Mouse (Mus musculus): ENCODE data around the gene Nlgn3. TPM values are rescaled to one million over a fixed set of nuclear protein-coding genes. Genes with fewer than 3 reads are reported as not detected.

Gene Nlgn3
- total and polyA plus RNA-seq, 3 experiments = 0.04 to 0.76 (median 0.12) TPM

GRCm38 (mm10) chrX:101304646-101305045, 5.7 kb downstream of the Nlgn3 start:
- no peak overlapping the region for H3K4me2 ChIP-seq (ENCODE audit: insufficient read depth, low read depth, poor library complexity, severe bottlenecking)
- H3K79me2 ChIP-seq (replicated peaks; ENCODE audit: control insufficient read depth, extremely low read depth, insufficient read depth, poor library complexity, severe bottlenecking) = no peaks in the 10 kb centered on the region
- H3K27ac ChIP-seq (ENCODE audit: insufficient read depth, low read depth) = no peak overlapping the region
- H3K4me1 ChIP-seq (ENCODE audit: control insufficient read depth in 1 of 2, insufficient read depth in 2 of 2) = no peaks in the 10 kb centered on the region
- DNase-seq (ENCODE audit: extremely low read depth) = no peak
- H3K9ac ChIP-seq (ENCODE audit: insufficient read depth, low read depth) = no peak overlapping the region
- no peaks in the 10 kb centered on the region for H3K27me3 ChIP-seq (replicated peaks)
- H3K36me3 ChIP-seq (replicated peaks in 1 of 2; ENCODE audit: control insufficient read depth in 1 of 2, insufficient read depth in 1 of 2, low read length in 1 of 2) = peaks cover 0 to 5% of the 10 kb centered on the region in 2 experiments
- dilution Hi-C loops (cut with MboI; ENCODE audit: extremely low pct_ligation_motif_present, extremely low pct_unique_long_range_greater_than_20kb, low sequenced_read_pairs) (no loop called here), in situ Hi-C loops (cut with MboI; ENCODE audit: low pct_ligation_motif_present, low pct_unique_long_range_greater_than_20kb, low sequenced_read_pairs) (no loop called here)
- H3K4me3 ChIP-seq (replicated peaks in 1 of 3; ENCODE audit: low read depth in 2 of 3, low read length in 2 of 3, poor library complexity in 1 of 3) = no peak overlapping the region
- TF ChIP-seq POLR2AphosphoS2 (IDR thresholded peaks at IDR 0.05; ENCODE audit: low read depth, low read length) = no peak
- no peak for TF ChIP-seq ZMIZ1 (IDR thresholded peaks at IDR 0.05; ENCODE audit: low read depth, low read length)
- TF ChIP-seq CTCF (conservative IDR thresholded peaks at IDR 0.05 in 1 of 2, IDR thresholded peaks at IDR 0.05 in 1 of 2; ENCODE audit: low read depth in 2 of 2, low read length in 2 of 2) = no peak
- no peak for TF ChIP-seq NELFE (IDR thresholded peaks at IDR 0.05; ENCODE audit: low read depth, low read length)
- TF ChIP-seq TBP (conservative IDR thresholded peaks at IDR 0.05; ENCODE audit: low read depth, low read length) = no peak
- no peak for TF ChIP-seq NRF1 (IDR thresholded peaks at IDR 0.05; ENCODE audit: low read depth, low read length)
- no peak for TF ChIP-seq USF1 (IDR thresholded peaks at IDR 0.05; ENCODE audit: low read depth, low read length)
- TF ChIP-seq PAX5 (IDR thresholded peaks at IDR 0.05; ENCODE audit: low read length) = no peak
- TF ChIP-seq MEF2A (IDR thresholded peaks at IDR 0.05; ENCODE audit: borderline replicate concordance, low read depth, low read length) = no peak
- no peak for TF ChIP-seq ETS1 (conservative IDR thresholded peaks at IDR 0.05; ENCODE audit: low read depth, low read length)
- no peak for TF ChIP-seq E2F4 (IDR thresholded peaks at IDR 0.05; ENCODE audit: insufficient replicate concordance, low read depth, low read length)
- TF ChIP-seq RAD21 (IDR thresholded peaks at IDR 0.05; ENCODE audit: low read depth, low read length) = no peak
- TF ChIP-seq MXI1 (IDR thresholded peaks at IDR 0.05; ENCODE audit: low read depth, low read length) = no peak
- no peak for TF ChIP-seq RCOR1 (conservative IDR thresholded peaks at IDR 0.05; ENCODE audit: low read depth, low read length)
- no peak for TF ChIP-seq SMC3 (IDR thresholded peaks at IDR 0.05; ENCODE audit: low read depth, low read length)
- H3K9me3 ChIP-seq (replicated peaks; ENCODE audit: low read length) = no peaks in the 10 kb centered on the region

DNA sequence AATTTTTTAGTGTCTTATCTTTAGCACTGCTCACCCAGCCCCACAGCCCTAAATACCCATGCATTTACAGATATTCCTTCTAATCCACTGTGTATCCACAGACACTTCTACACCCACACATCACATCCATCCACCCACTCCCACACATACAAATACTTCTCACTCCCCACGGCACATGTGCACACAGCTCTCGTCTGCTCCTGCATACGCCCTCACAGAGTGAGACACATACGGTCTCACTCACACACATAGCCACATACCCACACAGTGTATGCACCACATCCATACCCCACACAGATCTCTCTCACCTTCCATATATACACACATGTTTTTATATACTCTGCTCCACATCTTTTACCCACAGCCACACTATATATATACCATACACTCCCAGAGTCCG, 10.3 kb downstream of the Nlgn3 start:
- H3K27me3 ChIP-seq (replicated peaks) = no peaks in the 10 kb centered on the region
- TF ChIP-seq KAT2A (IDR thresholded peaks at IDR 0.05; ENCODE audit: insufficient replicate concordance, low read length) = no peak
- TF ChIP-seq E2F4 (IDR thresholded peaks at IDR 0.05; ENCODE audit: insufficient replicate concordance, low read depth, low read length) = no peak
- no peak for TF ChIP-seq USF1 (IDR thresholded peaks at IDR 0.05; ENCODE audit: low read depth, low read length)
- TF ChIP-seq HCFC1 (IDR thresholded peaks at IDR 0.05; ENCODE audit: low read depth, low read length) = no peak
- no peak for TF ChIP-seq POLR2AphosphoS2 (IDR thresholded peaks at IDR 0.05; ENCODE audit: low read depth, low read length)
- TF ChIP-seq TCF12 (IDR thresholded peaks at IDR 0.05; ENCODE audit: low read depth, low read length) = no peak
- no peak for DNase-seq (ENCODE audit: extremely low read depth)
- no peaks in the 10 kb centered on the region for H3K9me3 ChIP-seq (replicated peaks; ENCODE audit: low read length)
- no peak overlapping the region for H3K4me2 ChIP-seq (ENCODE audit: insufficient read depth, low read depth, poor library complexity, severe bottlenecking)
- H3K27ac ChIP-seq (ENCODE audit: insufficient read depth, low read depth) = no peak overlapping the region
- no peaks in the 10 kb centered on the region for H3K79me2 ChIP-seq (replicated peaks; ENCODE audit: control insufficient read depth, extremely low read depth, insufficient read depth, poor library complexity, severe bottlenecking)
- peaks cover 3 to 11% of the 10 kb centered on the region in 2 experiments for H3K36me3 ChIP-seq (replicated peaks in 1 of 2; ENCODE audit: control insufficient read depth in 1 of 2, insufficient read depth in 1 of 2, low read length in 1 of 2)
- H3K4me1 ChIP-seq (ENCODE audit: control insufficient read depth in 1 of 2, insufficient read depth in 2 of 2) = peaks cover 0 to 4% of the 10 kb centered on the region in 2 experiments; a peak in 1 of 4 replicates
- in situ Hi-C loops (cut with MboI; ENCODE audit: low pct_ligation_motif_present, low pct_unique_long_range_greater_than_20kb, low sequenced_read_pairs) (no loop called here), dilution Hi-C loops (cut with MboI; ENCODE audit: extremely low pct_ligation_motif_present, extremely low pct_unique_long_range_greater_than_20kb, low sequenced_read_pairs) (no loop called here)
- H3K4me3 ChIP-seq (replicated peaks in 1 of 3; ENCODE audit: low read depth in 2 of 3, low read length in 2 of 3, poor library complexity in 1 of 3) = no peak overlapping the region
- no peak overlapping the region for H3K9ac ChIP-seq (ENCODE audit: insufficient read depth, low read depth)
